Mouse (Mus musculus): Measurements from ENCODE around the gene Wnt3a.

Wnt3a gene

GRCm38 (mm10) chr11:59262308-59262707, 28.2 kb downstream of the Wnt3a start:
- no peak for DNase-seq (ENCODE audit: low spot score in 2 of 2)

- DNase-seq (ENCODE audit: low spot score in 2 of 2): no peak
Measured at GRCm38 (mm10) chr11:59260706-59261493, 29.7 kb downstream of the Wnt3a start.

GRCm38 (mm10) chr11:59259647-59260046, 30.9 kb downstream of the Wnt3a start:
- no peak for DNase-seq (ENCODE audit: low spot score in 2 of 2)

GRCm38 (mm10) chr11:59248101-59248500, 42.5 kb downstream of the Wnt3a start:
- no peak for DNase-seq (ENCODE audit: low spot score in 2 of 2)

- no peak for DNase-seq (ENCODE audit: low spot score in 2 of 2)
Measured at GRCm38 (mm10) chr11:59243856-59244255, 46.7 kb downstream of the Wnt3a start.

GRCm38 (mm10) chr11:59241841-59242240, 48.7 kb downstream of the Wnt3a start:
- DNase-seq (ENCODE audit: low spot score in 2 of 2): no peak

- no peak for DNase-seq (ENCODE audit: low spot score in 2 of 2)
Measured at GRCm38 (mm10) chr11:59239796-59240195, 50.8 kb downstream of the Wnt3a start.

- no peak for DNase-seq (ENCODE audit: low spot score in 2 of 2)
Measured at GRCm38 (mm10) chr11:59239428-59239785, 51.1 kb downstream of the Wnt3a start.

GRCm38 (mm10) chr11:59238525-59239427, 51.8 kb downstream of the Wnt3a start:
- peak; percentile 54 to 55 for DNase-seq (ENCODE audit: low spot score in 2 of 2)

- DNase-seq (ENCODE audit: low spot score in 2 of 2): no peak
Measured at GRCm38 (mm10) chr11:59232797-59233196, 57.8 kb downstream of the Wnt3a start.

GRCm38 (mm10) chr11:59230144-59230760, 60.3 kb downstream of the Wnt3a start:
- DNase-seq (ENCODE audit: low spot score in 2 of 2): peak; percentile 42 to 60

GRCm38 (mm10) chr11:59228122-59228953, 62.2 kb downstream of the Wnt3a start, which contains the start of gene Arf1:
Gene Arf1 (minus strand): TSS chr11:59228270.
- DNase-seq (ENCODE audit: low spot score in 2 of 2): peak; percentile 91 to 94

GRCm38 (mm10) chr11:59227604-59228121, 62.9 kb downstream of the Wnt3a start:
- no peak for DNase-seq (ENCODE audit: low spot score in 2 of 2)

GRCm38 (mm10) chr11:59226787-59227603, 63.6 kb downstream of the Wnt3a start:
- DNase-seq (ENCODE audit: low spot score in 2 of 2): peak in 1 of 2 experiments; percentile 30

- DNase-seq (ENCODE audit: low spot score in 2 of 2): no peak
Measured at GRCm38 (mm10) chr11:59226251-59226650, 64.3 kb downstream of the Wnt3a start.

GRCm38 (mm10) chr11:59225167-59225566, 65.4 kb downstream of the Wnt3a start:
- no peak for DNase-seq (ENCODE audit: low spot score in 2 of 2)

- DNase-seq (ENCODE audit: low spot score in 2 of 2): no peak
Measured at GRCm38 (mm10) chr11:59224470-59224869, 66.1 kb downstream of the Wnt3a start.

- no peak for DNase-seq (ENCODE audit: low spot score in 2 of 2)
Measured at GRCm38 (mm10) chr11:59224025-59224424, 66.5 kb downstream of the Wnt3a start.

- no peak for DNase-seq (ENCODE audit: low spot score in 2 of 2)
Measured at GRCm38 (mm10) chr11:59222306-59222705, 68.2 kb downstream of the Wnt3a start.

- DNase-seq (ENCODE audit: low spot score in 2 of 2): no peak
Measured at GRCm38 (mm10) chr11:59221604-59222003, 68.9 kb downstream of the Wnt3a start.

All from natural killer cell, adult 2 months (primary cell).